Mouse (Mus musculus): ENCODE measurements around the gene Oaz1.

The Oaz1 gene

DNA sequence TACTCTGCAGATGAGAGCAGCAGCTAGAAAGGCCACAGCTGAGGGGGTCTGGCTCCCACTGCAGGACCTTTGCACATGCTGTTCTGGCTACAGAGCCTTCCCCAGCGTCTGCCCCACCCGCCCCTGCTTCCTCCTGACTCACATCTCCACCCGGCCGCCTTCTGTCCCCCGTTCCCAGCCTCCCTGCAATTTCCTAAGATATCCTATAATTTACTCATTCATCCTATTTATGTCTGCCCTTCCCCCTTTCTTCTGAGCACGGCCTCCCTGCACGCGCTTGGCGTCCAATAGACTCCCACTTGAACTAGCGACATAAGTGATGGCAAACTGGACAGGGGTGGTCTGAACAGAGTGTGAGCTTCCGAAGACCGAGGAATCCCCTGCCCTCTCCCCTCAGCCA, 19.3 kb downstream of the Oaz1 start:
- TF ChIP-seq GATA4 (IDR thresholded peaks at IDR 0.05; ENCODE audit: insufficient replicate concordance, low read length), result no peak

- TF ChIP-seq GATA4 (IDR thresholded peaks at IDR 0.05; ENCODE audit: insufficient replicate concordance, low read length), result no peak
Observed at GRCm38 (mm10) chr10:80848571-80848970, 22.1 kb downstream of the Oaz1 start.

DNA sequence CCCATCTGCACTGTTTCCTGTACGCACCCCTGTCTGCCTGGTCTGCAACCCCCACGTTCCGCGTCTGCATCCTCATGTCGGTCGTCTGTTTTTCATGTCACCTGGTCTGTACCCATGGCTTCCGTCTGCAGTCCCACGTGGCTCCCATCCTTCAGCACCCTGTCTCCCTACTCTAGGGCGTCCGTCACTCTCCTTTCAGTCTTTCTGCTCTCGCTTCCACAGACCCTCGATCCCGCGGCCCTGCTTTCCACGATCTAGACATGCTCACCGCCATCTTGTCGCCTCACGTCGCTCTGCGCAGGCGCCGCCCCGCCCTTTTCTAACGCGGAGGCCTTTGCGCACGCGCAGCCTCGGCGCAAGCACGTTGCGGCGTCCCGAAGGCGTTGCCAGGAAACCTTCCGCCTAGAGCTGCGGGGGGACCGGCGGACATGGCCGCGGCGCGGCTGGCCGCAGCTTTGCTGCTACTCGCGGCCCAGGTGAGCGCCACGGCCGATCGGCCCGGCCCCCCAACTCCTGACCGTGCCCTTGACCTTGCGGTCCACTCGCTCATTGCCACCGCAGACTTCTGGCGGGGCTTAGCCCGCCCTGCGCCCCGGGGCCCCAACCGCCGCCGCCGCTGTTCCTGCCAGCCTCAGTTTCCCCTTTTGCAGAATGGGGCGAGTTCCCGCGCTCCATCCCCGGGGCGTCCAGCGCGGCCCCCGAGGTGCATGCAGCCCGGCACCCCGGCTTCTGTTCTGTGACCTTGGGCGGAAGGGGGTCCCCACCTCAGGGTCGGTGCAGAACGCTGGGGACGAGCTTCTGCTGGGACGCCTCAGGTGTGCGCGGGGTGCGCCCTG, 28.7 kb downstream of the Oaz1 start, which contains the start of the genes Lsm7 and Sppl2b:
Gene Lsm7, minus strand, starts transcription at position 297 of the 836 bp plus-strand sequence.
Gene Sppl2b, plus strand, starts transcription at position 363 of the 836 bp plus-strand sequence.
- TF ChIP-seq GATA4 (IDR thresholded peaks at IDR 0.05; ENCODE audit: insufficient replicate concordance, low read length), result no peak; the same call in 1 of the 2 replicates

DNA sequence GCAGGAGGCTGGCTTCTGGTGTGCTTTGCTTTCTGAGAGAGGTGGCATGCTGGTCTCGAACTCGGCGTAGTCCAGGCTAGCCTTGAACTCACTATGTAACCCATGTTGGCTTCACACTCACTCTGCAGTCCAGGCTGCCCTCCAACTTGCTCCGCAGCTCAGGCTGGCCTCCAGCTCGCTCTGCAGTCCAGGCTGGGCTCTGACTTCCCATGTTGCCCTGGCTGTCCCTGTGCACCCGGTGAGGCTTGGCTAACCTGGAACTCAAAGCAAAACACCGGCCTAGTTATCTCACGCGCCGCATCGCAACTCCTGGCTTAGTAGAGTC, 29.3 kb downstream of the Oaz1 start:
- TF ChIP-seq GATA4 (IDR thresholded peaks at IDR 0.05; ENCODE audit: insufficient replicate concordance, low read length), result no peak

DNA sequence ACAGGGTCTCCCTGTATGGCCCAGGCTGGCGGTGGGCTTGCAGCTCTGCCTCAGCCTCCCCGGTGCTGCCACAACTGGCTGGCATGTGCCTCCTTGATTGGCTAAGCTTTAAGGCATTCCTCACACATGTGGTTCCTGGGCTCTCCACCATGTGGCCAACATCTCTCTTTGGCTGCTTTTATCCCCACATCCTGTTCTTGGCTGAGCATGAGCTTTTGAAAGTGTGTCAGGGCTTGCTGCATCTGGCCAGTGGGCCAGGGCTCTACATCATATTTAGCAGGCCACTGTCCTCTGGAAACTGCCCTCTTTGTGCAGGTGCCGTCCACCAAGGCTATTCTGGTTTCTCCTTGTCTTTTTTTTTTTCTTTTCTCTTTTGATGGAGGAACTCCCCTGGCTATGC, 29.8 kb downstream of the Oaz1 start:
- TF ChIP-seq GATA4 (IDR thresholded peaks at IDR 0.05; ENCODE audit: insufficient replicate concordance, low read length), result no peak

- no peak for TF ChIP-seq GATA4 (IDR thresholded peaks at IDR 0.05; ENCODE audit: insufficient replicate concordance, low read length)
Observed at GRCm38 (mm10) chr10:80856908-80857307, 30.5 kb downstream of the Oaz1 start.

DNA sequence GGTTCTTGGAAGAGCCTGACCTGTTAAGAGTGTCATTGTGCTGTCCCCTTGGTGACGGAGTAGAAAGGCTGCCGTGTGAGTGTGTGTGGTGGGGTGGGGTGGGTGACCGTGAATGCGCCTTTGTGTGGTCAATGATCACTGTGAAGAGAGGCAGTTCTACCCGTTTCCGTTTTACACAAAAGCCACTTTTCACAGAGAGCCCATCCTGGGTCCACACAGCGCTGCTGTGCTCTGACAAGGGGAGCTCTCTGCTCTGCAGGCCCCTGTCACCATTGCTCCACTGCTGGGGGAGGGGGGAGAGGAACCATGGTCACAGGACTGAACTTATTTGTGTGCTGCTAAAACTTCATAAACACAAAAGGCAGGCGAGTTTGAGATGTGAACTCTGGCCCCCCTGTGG, 30.9 kb downstream of the Oaz1 start:
- no peak for TF ChIP-seq GATA4 (IDR thresholded peaks at IDR 0.05; ENCODE audit: insufficient replicate concordance, low read length)

DNA sequence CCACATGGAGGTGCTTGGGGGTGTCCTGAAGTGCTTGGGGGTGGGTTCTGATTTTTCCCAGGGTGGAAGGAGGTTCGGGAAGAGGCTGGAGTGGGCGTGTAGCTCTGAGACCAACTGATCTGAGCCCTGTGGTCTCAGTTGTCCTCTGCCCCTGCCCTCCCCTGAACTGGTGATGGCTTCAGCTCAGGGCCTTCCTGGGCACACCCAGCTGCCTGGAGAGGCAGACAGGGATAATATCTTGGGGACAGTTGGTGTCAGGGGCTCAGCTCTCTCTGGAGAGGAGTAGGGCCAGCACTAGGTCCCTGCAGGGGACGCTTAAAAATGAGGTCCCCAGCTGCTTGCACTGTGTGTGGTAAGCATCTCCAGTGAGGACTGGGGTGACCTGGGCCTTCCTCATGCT, 31.4 kb downstream of the Oaz1 start:
- TF ChIP-seq GATA4 (IDR thresholded peaks at IDR 0.05; ENCODE audit: insufficient replicate concordance, low read length), result no peak

DNA sequence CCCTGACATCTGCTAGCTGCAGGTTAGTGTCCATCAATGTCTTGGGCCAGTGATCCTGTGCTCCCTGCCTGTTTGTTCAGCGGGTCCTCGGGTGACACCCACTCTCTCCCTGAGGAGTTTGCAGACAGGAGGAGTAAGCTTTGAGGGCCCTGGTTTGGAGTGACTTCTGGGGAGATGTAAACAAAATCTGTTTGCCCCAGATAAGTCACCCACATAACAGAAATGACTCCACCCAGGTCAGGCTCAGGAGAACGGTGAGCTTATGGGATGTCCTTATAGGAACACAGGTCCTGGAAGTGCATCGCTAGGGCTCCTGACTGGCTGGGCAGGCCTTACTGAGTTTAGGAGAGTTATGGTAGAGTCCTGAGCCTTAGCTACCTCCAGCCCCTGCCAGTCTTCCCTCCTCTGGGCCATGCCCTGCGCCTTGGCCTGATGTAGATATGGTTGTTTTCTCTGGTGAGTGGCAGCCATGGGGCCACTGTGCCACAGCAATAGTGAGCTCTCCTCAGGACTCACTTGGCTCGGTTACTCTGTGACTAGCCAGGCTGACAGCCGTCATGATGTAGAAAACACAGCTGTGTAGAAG, 32.0 kb downstream of the Oaz1 start:
- no peak for TF ChIP-seq GATA4 (IDR thresholded peaks at IDR 0.05; ENCODE audit: insufficient replicate concordance, low read length)

- no peak for TF ChIP-seq GATA4 (IDR thresholded peaks at IDR 0.05; ENCODE audit: insufficient replicate concordance, low read length)
Observed at GRCm38 (mm10) chr10:80862305-80862704, 35.8 kb downstream of the Oaz1 start.

- no peak for TF ChIP-seq GATA4 (IDR thresholded peaks at IDR 0.05; ENCODE audit: insufficient replicate concordance, low read length)
Observed at GRCm38 (mm10) chr10:80864446-80864845, 38.0 kb downstream of the Oaz1 start.

GRCm38 (mm10) chr10:80870993-80871392, 44.5 kb downstream of the Oaz1 start:
- TF ChIP-seq GATA4 (IDR thresholded peaks at IDR 0.05; ENCODE audit: insufficient replicate concordance, low read length), result no peak

DNA sequence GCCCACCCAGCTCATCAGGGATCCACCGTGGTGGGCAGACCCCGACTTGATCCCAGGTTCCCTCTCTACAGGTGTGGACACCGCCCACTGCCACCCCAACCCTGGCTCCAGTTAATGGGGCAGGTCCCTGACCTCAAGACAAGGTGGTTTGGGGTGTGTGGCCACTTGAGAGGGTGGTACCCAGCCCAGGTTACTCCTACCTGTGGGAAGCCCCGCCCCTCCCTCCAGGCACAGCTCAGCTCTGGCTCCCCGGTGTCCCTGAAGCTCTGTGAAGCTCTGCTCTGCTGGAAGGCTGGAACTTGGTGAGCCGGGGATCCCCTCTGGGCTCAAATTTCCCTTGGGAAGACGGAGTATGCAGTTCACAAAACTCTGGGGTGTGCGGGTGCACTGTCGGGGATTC, 45.1 kb downstream of the Oaz1 start, which contains the start of gene Tmprss9:
Gene Tmprss9, plus strand, starts transcription at position 268 of the 400 bp plus-strand sequence.
- no peak for TF ChIP-seq GATA4 (IDR thresholded peaks at IDR 0.05; ENCODE audit: insufficient replicate concordance, low read length)

DNA sequence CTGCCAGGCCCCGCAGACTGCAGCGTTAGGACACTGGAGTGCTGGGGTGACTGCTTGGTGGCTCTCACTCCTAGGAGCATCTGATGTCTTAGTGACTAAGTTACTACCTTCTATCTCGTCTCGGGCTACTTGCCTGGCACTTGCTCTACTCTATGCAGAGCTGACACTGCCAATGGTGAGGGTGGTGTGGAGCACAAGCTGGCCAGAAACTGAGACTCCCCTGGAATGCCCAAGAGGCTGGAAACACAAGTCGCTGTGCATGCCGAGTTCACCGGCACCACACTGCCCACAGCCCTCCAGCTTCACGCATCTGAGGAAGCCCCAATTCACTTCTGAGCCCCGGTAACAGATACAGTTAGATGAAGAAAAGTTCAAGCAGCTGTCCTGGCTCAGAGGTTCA, 47.6 kb downstream of the Oaz1 start:
- no peak for TF ChIP-seq GATA4 (IDR thresholded peaks at IDR 0.05; ENCODE audit: insufficient replicate concordance, low read length)

- no peak for TF ChIP-seq GATA4 (IDR thresholded peaks at IDR 0.05; ENCODE audit: insufficient replicate concordance, low read length)
Observed at GRCm38 (mm10) chr10:80876028-80876427, 49.6 kb downstream of the Oaz1 start.

DNA sequence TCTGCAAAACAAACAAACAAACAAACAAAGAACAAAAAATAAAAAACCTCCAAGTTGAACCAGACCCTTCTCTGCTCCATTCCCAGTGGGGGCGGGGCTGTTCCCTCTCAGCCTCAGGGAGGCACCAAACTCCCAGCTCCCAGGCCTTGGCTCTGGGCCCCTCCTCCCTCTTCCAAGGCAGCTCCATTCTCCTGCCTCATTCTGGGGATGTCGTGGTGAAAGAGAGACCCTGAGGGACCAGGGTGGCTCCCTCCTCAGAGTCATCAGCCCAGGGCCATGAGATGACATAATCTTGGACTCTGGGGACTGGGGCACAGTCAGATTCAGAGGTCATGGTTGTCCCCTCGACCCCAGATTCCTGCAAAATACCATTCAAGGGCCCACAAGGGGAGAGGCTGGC, 50.1 kb downstream of the Oaz1 start:
- TF ChIP-seq GATA4 (IDR thresholded peaks at IDR 0.05; ENCODE audit: insufficient replicate concordance, low read length), result no peak

Measured in liver, adult (tissue).